In the genomic region with DNA sequence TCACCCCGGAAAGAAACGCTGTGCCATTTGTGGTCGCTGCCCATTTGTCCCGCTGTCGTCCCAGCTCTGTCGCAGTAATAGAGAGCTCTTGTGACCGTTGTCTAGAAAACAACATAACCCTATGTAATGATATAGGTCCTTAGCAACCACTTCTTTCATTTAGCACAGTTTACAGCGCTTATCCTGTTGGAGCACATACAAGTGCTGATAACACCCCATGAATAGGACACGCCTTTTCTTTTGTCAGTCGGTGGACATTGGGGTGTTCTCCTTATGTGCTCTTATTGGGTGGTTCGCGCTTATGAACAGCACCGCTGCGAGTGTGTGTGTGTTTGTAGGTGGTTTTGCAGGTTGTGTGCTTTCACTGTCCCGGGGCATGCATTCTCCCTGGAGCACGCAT, we compare ENCODE assay signal across 24 mouse cellular contexts. TPM values are rescaled to one million over a fixed set of nuclear protein-coding genes. Genes with fewer than 3 reads are reported as not detected.
A peak's percentile ranks its signal among the peaks of the same experiment; 100 is the strongest.
DNase-seq lines count a peak whose midpoint lies in the region; ATAC-seq lines count a peak whose summit lies in the region.
"Had no signal": no experiment of that assay in that cellular context is flagged by ENCODE, and none has a peak within 500 bp of the region (broad histone marks: within the 10 kb centered on the region; RNA-seq: fewer than 3 reads in every experiment).

No protein-coding gene starts in this region.

- WGBS in heart, embryonic 16.5 days: 74% methylated on average over 16 of the region's 16 CpGs
- 52% methylated on average over 16 of the region's 16 CpGs for WGBS in liver, embryonic 15.5 days (ENCODE audit: insufficient replicate concordance)
- WGBS in stomach, embryonic 16.5 days: 85% methylated on average over 16 of the region's 16 CpGs
- WGBS in hindbrain, embryonic 12.5 days: 94% methylated on average over 16 of the region's 16 CpGs

- H3K4me1 ChIP-seq in heart, embryonic 16.5 days (ENCODE audit: control insufficient read depth, insufficient read depth, low read length): peaks cover 3% of the 10 kb centered on the region; the same call in 1 of the 2 replicates
- peaks cover 53% of the 10 kb centered on the region for H3K4me1 ChIP-seq in liver, embryonic 15.5 days (replicated peaks)
- no peaks in the 10 kb centered on the region for H3K4me1 ChIP-seq in stomach, embryonic 16.5 days (ENCODE audit: control insufficient read depth, insufficient read depth, low read length)
- peaks cover 3% of the 10 kb centered on the region; the same call in 1 of the 2 replicates for H3K4me1 ChIP-seq in hindbrain, embryonic 12.5 days
- H3K4me1 ChIP-seq: hindbrain, embryonic 13.5 days; neural tube, embryonic 13.5 days had no signal

- H3K4me3 ChIP-seq in heart, embryonic 16.5 days (ENCODE audit: low read length): no peak overlapping the region
- no peak overlapping the region for H3K4me3 ChIP-seq in liver, embryonic 15.5 days (replicated peaks)
- no peak overlapping the region for H3K4me3 ChIP-seq in stomach, embryonic 16.5 days (replicated peaks; ENCODE audit: low read length)
- no peak overlapping the region for H3K4me3 ChIP-seq in hindbrain, embryonic 12.5 days
- H3K4me3 ChIP-seq: embryonic facial prominence, embryonic 13.5 days; gastrocnemius, adult 2 months; heart, embryonic 10.5 days; hindbrain, embryonic 13.5 days; myocyte; neural tube, embryonic 13.5 days had no signal

- no peak overlapping the region for H3K27ac ChIP-seq in heart, embryonic 16.5 days (ENCODE audit: low read length)
- no peak overlapping the region for H3K27ac ChIP-seq in liver, embryonic 15.5 days (replicated peaks)
- no peak overlapping the region for H3K27ac ChIP-seq in stomach, embryonic 16.5 days (ENCODE audit: low read length)
- H3K27ac ChIP-seq in hindbrain, embryonic 12.5 days: no peak overlapping the region
- H3K27ac ChIP-seq: embryonic facial prominence, embryonic 13.5 days; heart, embryonic 10.5 days; hindbrain, embryonic 13.5 days; neural tube, embryonic 13.5 days had no signal

- peaks cover 11% of the 10 kb centered on the region; the same call in 1 of the 2 replicates for H3K36me3 ChIP-seq in heart, embryonic 16.5 days (ENCODE audit: control insufficient read depth, insufficient read depth)
- H3K36me3 ChIP-seq in liver, embryonic 15.5 days (replicated peaks): peaks cover 83% of the 10 kb centered on the region
- peaks cover 11% of the 10 kb centered on the region; the same call in 1 of the 2 replicates for H3K36me3 ChIP-seq in stomach, embryonic 16.5 days (ENCODE audit: control insufficient read depth, insufficient read depth, low read length)
- H3K36me3 ChIP-seq in hindbrain, embryonic 12.5 days: peaks cover 18% of the 10 kb centered on the region

- no peak for ATAC-seq in heart, embryonic 16.5 days (replicated peaks; ENCODE audit: extremely low read depth, insufficient read depth, low FRiP score)
- ATAC-seq in liver, embryonic 15.5 days (ENCODE audit: insufficient read depth): peak; percentile 60
- ATAC-seq in stomach, embryonic 16.5 days (ENCODE audit: insufficient read depth, low FRiP score): peak; percentile 33; the same call in 1 of the 2 replicates
- ATAC-seq in erythroblast, adult 5-6 weeks (replicated peaks; ENCODE audit: low FRiP score, poor library complexity, severe bottlenecking): no peak
- no peak for ATAC-seq in hindbrain, embryonic 12.5 days (ENCODE audit: low FRiP score)
- ATAC-seq: forebrain, embryonic 14.5 days; lung, postnatal 0 days; midbrain, embryonic 16.5 days had no signal

- 0 out of 2 replicates have a peak overlapping the region, but pooled peaks have one; percentile 13 for H3K4me2 ChIP-seq in heart, embryonic 16.5 days (ENCODE audit: low read depth, low read length)
- no peak overlapping the region for H3K4me2 ChIP-seq in liver, embryonic 15.5 days
- no peak overlapping the region for H3K4me2 ChIP-seq in stomach, embryonic 16.5 days (ENCODE audit: low read depth, low read length)
- no peak overlapping the region for H3K4me2 ChIP-seq in hindbrain, embryonic 12.5 days (replicated peaks)
- H3K4me2 ChIP-seq: embryonic facial prominence, embryonic 13.5 days; hindbrain, embryonic 13.5 days; neural tube, embryonic 13.5 days had no signal

- H3K9me3 ChIP-seq in heart, embryonic 16.5 days (replicated peaks; ENCODE audit: control insufficient read depth, low read length): no peaks in the 10 kb centered on the region
- no peaks in the 10 kb centered on the region for H3K9me3 ChIP-seq in liver, embryonic 15.5 days (replicated peaks)
- no peaks in the 10 kb centered on the region for H3K9me3 ChIP-seq in stomach, embryonic 16.5 days (replicated peaks; ENCODE audit: control insufficient read depth, low read length)
- H3K9me3 ChIP-seq in hindbrain, embryonic 12.5 days (replicated peaks): no peaks in the 10 kb centered on the region
- H3K9me3 ChIP-seq: embryonic facial prominence, embryonic 13.5 days; heart, embryonic 10.5 days; hindbrain, embryonic 13.5 days; neural tube, embryonic 13.5 days had no signal

- no peaks in the 10 kb centered on the region for H3K27me3 ChIP-seq in heart, embryonic 16.5 days (ENCODE audit: control insufficient read depth, insufficient read depth, low read length)
- no peaks in the 10 kb centered on the region for H3K27me3 ChIP-seq in liver, embryonic 15.5 days
- H3K27me3 ChIP-seq in stomach, embryonic 16.5 days (ENCODE audit: control insufficient read depth, insufficient read depth, low read length): no peaks in the 10 kb centered on the region
- H3K27me3 ChIP-seq in hindbrain, embryonic 12.5 days: no peaks in the 10 kb centered on the region
- H3K27me3 ChIP-seq: embryonic facial prominence, embryonic 13.5 days; hindbrain, embryonic 13.5 days; neural tube, embryonic 13.5 days had no signal

- DNase-seq in heart, adult 8-10 months (ENCODE audit: low spot score): no peak
- DNase-seq in c-Kit-positive CD71-positive TER-119-positive erythroid progenitor cells, embryonic 14.5 days (ENCODE audit: low spot score): peak; percentile 27
- no peak for DNase-seq in kidney, postnatal 4 days
- DNase-seq: adrenal gland, postnatal 36 days; cerebellum, adult 18-20 months; cerebellum, postnatal 25 days; embryo, embryonic 11 days; gastrocnemius, adult 2 months; heart, postnatal 14 days; kidney, adult 11 months; left cerebral cortex, postnatal 4 days had no signal

- H3K9ac ChIP-seq in heart, embryonic 16.5 days (ENCODE audit: low read length): no peak overlapping the region
- H3K9ac ChIP-seq in liver, embryonic 15.5 days: no peak overlapping the region
- no peak overlapping the region for H3K9ac ChIP-seq in stomach, embryonic 16.5 days (ENCODE audit: low read length)
- no peak overlapping the region for H3K9ac ChIP-seq in hindbrain, embryonic 12.5 days
- H3K9ac ChIP-seq: embryonic facial prominence, embryonic 13.5 days; hindbrain, embryonic 13.5 days; neural tube, embryonic 13.5 days had no signal

RNA-seq across cellular contexts. Expression of gene Rcl1, which starts 39.8 kb away (rescaled TPM):
- 19.9 and 25.4 TPM in 2 replicates for polyA plus RNA-seq in heart, embryonic 16.5 days (2015; fragmentation: Nextera tagmentation; extraction: Ambion mirVana)
- 1 to 10 TPM; 4.4 to 6.6 (median 5.8) TPM for total RNA-seq in heart, adult 8-10 months (2022)
- polyA plus RNA-seq in liver, embryonic 15.5 days (2015; fragmentation: Nextera tagmentation; extraction: Ambion mirVana): 65.8 and 69.2 TPM in 2 replicates
- 53.3 and 53.5 TPM in 2 replicates for polyA plus RNA-seq in stomach, embryonic 16.5 days (2015; fragmentation: Nextera tagmentation; extraction: Ambion mirVana)
- total RNA-seq in erythroblast, adult 5-6 weeks (2015; ENCODE audit: low replicate concordance): 22.9 and 35.7 TPM in 2 replicates
- 47.8 and 63.0 TPM in 2 replicates for total RNA-seq in erythroblast, adult 5-6 weeks (2017; ENCODE audit: low replicate concordance)
- polyA plus RNA-seq in hindbrain, embryonic 12.5 days (2016; fragmentation: Nextera tagmentation; extraction: Ambion mirVana): 33.0 and 37.7 TPM in 2 replicates

Comparison
In these comparisons a context has a peak if more than half of its experiments do, and no peak if none do; other contexts are left out.
1. ATAC-seq: peak in liver, embryonic 15.5 days (single experiment) and stomach, embryonic 16.5 days (single experiment); none in heart, embryonic 16.5 days (single experiment), erythroblast, adult 5-6 weeks (single experiment) and hindbrain, embryonic 12.5 days (single experiment).